Mouse (Mus musculus) left cerebral cortex, postnatal 4 days (tissue): ENCODE measurements around the gene Mid1. TPM values are rescaled to one million over a fixed set of nuclear protein-coding genes. Genes with fewer than 3 reads are reported as not detected.
A peak's percentile ranks its signal among the peaks of the same experiment; 100 is the strongest.
"Not testable (repeated sequence)": the region's sequence is repeated elsewhere in the genome, so short reads cannot be mapped to it uniquely, and the experiment has no call there.

Experiments
- DNase-seq: peaks from one replicate; pipeline ENCODE4 v3.0.0-alpha.2; 2022
- intact Hi-C: fragments of 180-260 bp; cut with DNase I; formaldehyde crosslinking; loops from one replicate; pipeline ENCODE4 v1.15.1; 2025
- total RNA-seq, 2 experiments: library from RNA; stranded (reverse); gene quantifications; 2 replicates each; pipeline ENCODE4 v1.2.3; 2021

Gene Mid1
- total RNA-seq, 2 experiments from 2014 or later: 29.1 to 47.2 TPM

DNA sequence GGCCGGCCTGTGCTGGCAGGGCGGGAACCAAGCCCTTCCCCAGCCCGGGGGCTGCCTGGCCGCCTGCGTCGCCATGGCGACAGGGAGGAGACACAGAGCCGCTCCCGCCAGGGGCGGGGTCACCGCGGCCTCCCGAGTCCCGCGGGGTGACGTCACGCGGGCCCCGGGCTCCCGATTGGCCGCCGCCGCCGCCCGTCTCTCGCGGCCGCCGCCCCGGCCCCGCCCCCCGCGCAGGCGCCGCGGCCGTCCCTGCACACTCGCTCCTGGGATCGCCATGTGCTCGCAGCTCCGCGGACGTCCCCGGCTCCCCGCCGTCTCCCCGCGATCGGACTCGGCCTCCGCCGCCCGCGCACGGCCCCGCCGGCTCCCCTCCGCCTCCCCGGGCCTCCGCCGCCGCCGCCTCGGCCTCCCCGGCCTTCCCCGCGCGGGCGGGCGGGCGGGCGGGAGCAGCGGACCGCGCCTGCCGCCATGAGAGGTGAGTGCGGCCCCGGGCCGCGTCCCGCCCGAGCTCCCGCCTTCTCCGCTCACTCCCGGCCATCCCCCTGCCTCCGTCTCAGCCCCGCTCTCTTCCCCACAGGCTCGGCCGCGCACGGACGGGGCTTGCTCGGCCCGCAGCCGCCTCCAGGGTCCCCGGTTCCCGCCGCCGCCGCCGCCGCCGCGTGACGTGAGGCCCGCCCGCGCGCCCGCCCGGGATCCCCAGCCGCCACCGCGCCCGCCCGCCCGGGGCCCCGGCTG lies 324.2 kb downstream of the Mid1 start, which contains the start of gene Gm21887:
Gene Gm21887 (plus strand): TSS at position 644 of the 735 bp plus-strand sequence.
- DNase-seq: peak; percentile 99
- intact Hi-C loops: not testable (repeated sequence)

DNA sequence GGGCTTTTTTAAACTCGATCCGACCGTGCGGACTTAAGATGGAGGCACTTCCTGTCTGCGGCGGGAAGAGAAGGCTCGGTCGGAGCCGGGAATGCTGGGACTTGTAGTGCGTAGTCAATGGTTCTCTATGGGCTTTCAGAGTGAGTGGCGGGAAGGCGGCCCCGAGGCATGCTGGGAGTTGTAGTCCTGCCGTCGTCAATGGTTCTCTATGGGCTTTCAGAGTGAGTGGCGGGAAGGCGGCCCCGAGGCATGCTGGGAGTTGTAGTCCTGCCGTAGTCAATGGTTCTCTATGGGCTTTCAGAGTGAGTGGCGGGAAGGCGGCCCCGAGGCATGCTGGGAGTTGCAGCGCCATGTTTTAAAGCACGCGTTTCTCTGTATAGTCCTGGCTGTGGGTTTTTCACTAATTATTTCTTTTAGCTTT lies 324.8 kb downstream of the Mid1 start:
- intact Hi-C loops: not testable (repeated sequence)

DNA sequence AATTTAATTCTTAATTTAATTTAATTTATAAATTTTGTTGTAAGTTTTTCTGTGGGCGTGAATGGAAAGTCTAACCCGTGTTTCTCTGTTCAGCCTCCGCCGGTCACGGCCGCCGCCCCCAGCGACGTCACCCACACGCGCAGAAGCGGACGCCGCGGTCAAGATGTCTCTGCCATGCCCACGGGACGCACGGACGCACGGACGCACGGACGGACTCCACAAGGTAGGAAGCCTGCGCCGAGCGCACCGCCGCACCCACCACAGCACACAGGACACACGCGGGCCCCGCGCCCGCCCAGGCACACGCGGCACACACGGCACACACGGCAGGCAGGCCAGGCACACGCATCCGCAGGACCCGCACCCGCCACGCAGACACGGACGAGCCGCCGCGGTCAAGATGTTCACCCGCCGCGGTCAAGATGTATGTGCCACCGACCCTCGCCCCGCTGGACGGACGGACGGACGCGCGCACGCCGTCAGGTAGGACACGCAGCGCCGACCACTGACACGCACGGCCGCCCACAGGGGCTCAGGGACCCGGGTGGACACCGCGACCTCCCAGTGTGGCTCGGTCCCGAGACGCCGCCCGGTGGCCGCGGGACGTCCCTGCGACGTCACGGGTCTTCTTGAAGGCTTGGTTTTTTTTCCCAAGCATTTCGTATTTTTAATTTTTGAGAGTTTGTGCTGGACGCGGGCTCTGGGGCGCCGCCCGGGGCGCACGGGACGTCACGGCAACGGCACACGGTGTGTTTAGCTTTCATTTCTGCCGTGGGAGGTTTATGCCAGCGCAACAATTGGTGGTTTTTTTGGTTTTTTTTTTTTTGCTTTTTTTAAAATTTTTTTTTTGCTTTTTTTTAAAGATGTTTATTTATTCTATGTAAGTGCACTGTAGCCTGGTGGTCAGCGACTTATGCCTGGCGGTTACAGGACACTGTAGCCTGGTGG lies 325.9 kb downstream of the Mid1 start:
- peak; percentile 78 for DNase-seq
- intact Hi-C loops: not testable (repeated sequence)

More for the DNA sequence above, 324.8 kb downstream of the Mid1 start:
- peak; percentile 100 for DNase-seq

DNA sequence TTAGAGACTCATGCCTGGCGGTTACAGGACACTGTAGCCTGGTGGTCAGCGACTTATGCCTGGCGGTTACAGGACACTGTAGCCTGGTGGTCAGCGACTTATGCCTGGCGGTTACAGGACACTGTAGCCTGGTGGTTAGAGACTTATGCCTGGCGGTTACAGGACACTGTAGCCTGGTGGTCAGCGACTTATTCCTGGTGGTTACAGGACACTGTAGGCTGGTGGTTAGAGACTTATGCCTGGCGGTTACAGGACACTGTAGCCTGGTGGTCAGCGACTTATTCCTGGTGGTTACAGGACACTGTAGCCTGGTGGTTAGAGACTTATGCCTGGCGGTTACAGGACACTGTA lies 326.5 kb downstream of the Mid1 start:
- DNase-seq, intact Hi-C loops: not testable (repeated sequence)

DNA sequence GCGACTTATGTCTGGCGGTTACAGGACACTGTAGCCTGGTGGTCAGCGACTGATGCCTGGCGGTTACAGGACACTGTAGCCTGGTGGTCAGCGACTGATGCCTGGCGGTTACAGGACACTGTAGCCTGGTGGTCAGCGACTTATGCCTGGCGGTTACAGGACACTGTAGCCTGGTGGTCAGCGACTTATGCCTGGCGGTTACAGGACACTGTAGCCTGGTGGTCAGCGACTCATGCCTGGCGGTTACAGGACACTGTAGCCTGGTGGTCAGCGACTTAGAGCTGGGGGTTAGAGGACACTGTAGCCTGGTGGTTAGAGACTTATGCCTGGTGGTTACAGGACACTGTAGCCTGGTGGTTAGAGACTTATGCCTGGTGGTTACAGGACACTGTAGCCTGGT lies 328.4 kb downstream of the Mid1 start:
- intact Hi-C loops, DNase-seq: not testable (repeated sequence)

DNA sequence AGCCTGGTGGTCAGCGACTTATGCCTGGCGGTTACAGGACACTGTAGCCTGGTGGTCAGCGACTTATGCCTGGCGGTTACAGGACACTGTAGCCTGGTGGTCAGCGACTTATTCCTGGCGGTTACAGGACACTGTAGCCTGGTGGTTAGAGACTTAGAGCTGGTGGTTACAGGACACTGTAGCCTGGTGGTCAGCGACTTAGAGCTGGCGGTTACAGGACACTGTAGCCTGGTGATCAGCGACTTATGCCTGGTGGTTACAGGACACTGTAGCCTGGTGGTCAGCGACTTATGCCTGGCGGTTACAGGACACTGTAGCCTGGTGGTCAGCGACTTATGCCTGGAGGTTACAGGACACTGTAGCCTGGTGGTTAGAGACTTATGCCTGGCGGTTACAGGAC lies 329.0 kb downstream of the Mid1 start:
- DNase-seq, intact Hi-C loops: not testable (repeated sequence)

- DNase-seq, intact Hi-C loops: not testable (repeated sequence)
Measured at GRCm38 (mm10) chrX:170015883-170016282, 330.9 kb downstream of the Mid1 start.

- DNase-seq: peak; percentile 93
- intact Hi-C loops: not testable (repeated sequence)
Measured at GRCm38 (mm10) chrX:170017333-170018245, 332.6 kb downstream of the Mid1 start.

- intact Hi-C loops: not testable (repeated sequence)
- peak; percentile 75 for DNase-seq
Measured at GRCm38 (mm10) chrX:170018571-170019218, 333.7 kb downstream of the Mid1 start.

GRCm38 (mm10) chrX:170019219-170019953 lies 334.4 kb downstream of the Mid1 start:
- DNase-seq, intact Hi-C loops: not testable (repeated sequence)

DNA sequence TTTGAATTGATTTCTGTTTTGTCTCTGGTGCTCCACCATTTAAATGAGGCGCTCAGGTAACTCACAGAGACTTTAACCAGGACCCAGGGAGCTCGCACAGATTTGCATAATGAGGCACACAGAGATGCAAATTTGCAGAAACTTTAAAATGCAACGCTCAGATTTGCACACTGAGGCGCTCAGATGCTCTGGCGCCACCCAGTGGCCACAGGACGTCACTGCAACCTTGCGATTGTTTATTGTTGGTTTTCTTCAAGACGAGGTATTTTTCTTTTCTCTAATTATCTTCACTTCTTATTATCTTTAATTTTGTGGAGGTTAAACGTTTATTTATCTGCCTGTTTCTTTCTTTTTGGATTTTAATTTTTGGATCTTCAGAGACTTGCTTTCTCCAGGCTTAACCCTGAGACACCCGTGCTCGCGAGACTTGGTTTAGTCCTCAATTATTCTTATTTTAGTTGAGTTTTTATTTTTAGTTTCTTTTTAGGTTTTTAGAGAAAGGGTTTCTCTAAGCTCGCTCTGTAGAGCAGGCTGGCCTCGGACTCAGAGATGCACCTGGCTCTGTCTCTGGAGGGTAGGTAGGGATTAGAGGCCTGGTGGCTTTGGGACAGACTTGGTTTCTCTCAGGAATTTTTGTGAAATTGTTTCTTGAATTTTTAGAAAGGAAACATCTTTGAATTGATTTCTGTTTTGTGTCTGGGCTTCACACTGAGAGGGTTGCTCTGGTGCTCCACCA lies 335.1 kb downstream of the Mid1 start:
- intact Hi-C loops: not testable (repeated sequence)
- peak; percentile 94 for DNase-seq

- intact Hi-C loops, DNase-seq: not testable (repeated sequence)
Measured at GRCm38 (mm10) chrX:170020690-170021050, 335.7 kb downstream of the Mid1 start.

DNA sequence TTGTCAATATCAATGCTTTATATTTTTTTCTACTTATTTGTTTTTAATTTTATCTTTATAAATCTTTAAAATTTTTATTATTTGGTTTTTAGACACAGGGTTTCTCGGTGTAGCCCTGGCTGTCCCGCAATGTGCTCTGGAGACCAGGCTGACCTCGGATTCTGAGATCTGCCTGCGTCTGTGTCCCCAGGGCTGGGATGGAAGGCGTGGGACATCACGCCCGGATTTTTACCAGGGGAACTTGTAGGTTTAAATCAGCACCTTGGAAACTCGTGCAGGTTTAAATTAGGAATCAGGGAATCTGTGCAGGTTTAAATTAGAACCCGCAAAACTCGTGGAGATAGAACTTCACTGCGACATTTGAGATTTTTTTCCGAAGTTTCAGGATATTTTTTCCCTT lies 336.2 kb downstream of the Mid1 start:
- DNase-seq, intact Hi-C loops: not testable (repeated sequence)

GRCm38 (mm10) chrX:170021750-170022461 lies 336.9 kb downstream of the Mid1 start:
- intact Hi-C loops, DNase-seq: not testable (repeated sequence)
